Mouse (Mus musculus) gastrocnemius, adult 2 months (tissue): ENCODE data around the gene Gm20388. TPM values are rescaled to one million over a fixed set of nuclear protein-coding genes. Genes with fewer than 3 reads are reported as not detected.
A peak's percentile ranks its signal among the peaks of the same experiment; 100 is the strongest.

Source experiments
- DNase-seq: peaks from one replicate; pipeline ENCODE4 v3.0.0; 2022
- H3K27ac ChIP-seq: fragments of 200-600 bp; 2 replicates; pipeline ENCODE4 v1.8.1; 2022; ENCODE audit warnings: mild to moderate bottlenecking
- H3K4me3 ChIP-seq: fragments of 200-600 bp; 2 replicates; pipeline ENCODE4 v1.8.1; 2022; ENCODE audit warnings: mild to moderate bottlenecking, moderate library complexity
- CTCF ChIP-seq: fragments of 200-600 bp; IDR thresholded peaks from 2 replicates; pipeline ENCODE4 v1.8.1; 2022; ENCODE audit warnings: antibody characterized with exemption, mild to moderate bottlenecking, moderate library complexity
- intact Hi-C: fragments of 180-260 bp; cut with DNase I; formaldehyde crosslinking; loops from one replicate; pipeline ENCODE4 v1.15.1; 2025
- total RNA-seq, 2 experiments: library from RNA; stranded (reverse); gene quantifications; 2 replicates each; pipeline ENCODE4 v1.2.3; 2021

The Gm20388 gene
- total RNA-seq, 2 experiments from 2014 or later: 6.1 to 15.0 TPM

DNA sequence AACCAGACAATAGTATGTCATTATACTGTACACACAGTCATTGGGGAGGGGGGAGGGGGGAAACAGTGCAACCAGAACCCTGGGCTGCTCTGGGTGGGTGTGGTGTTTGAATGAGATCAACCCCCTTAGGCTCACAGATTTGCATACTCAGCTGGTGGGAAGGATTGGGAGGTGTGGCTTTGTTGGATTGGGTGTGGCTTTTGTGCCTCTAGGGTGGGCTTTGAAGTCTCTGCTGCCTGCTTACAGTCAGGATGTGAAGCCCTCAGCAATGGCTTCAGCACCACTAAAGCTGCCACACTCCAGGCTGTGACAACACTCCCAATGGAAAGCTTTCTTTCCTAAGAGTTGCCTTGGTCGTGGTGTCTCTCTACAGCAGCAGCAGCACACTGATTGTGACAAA is 1976.9 kb downstream of the Gm20388 start:
- intact Hi-C loops: no loop called here
- Histone ChIP-seq H3K27ac (no peak overlapping the region), H3K4me3 (no peak overlapping the region)
- DNase-seq: no peak
- TF ChIP-seq CTCF: no peak

DNA sequence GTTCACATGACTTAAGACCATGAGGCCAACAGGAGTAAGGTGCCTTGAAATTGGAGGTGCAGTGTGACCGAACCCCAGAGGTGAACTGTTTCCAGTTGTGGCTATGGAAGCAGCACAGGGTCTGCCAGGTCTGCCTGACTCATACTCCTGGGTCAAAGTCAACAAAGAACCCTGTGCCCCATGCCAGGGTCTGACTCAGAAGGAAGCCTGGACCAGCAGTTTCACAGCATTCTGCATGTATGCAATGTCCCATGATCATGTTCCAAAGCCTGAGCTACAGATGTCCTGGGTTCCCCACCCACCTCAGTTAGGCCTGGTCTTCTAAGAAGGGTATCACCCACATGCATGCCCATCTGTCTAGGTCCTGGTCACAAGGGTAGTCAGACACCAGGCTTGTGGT is 1978.7 kb downstream of the Gm20388 start:
- TF ChIP-seq CTCF: no peak
- no peak for DNase-seq
- Histone ChIP-seq H3K4me3 (no peak overlapping the region), H3K27ac (peak overlapping the region; percentile 83)
- intact Hi-C loops: no loop called here

DNA sequence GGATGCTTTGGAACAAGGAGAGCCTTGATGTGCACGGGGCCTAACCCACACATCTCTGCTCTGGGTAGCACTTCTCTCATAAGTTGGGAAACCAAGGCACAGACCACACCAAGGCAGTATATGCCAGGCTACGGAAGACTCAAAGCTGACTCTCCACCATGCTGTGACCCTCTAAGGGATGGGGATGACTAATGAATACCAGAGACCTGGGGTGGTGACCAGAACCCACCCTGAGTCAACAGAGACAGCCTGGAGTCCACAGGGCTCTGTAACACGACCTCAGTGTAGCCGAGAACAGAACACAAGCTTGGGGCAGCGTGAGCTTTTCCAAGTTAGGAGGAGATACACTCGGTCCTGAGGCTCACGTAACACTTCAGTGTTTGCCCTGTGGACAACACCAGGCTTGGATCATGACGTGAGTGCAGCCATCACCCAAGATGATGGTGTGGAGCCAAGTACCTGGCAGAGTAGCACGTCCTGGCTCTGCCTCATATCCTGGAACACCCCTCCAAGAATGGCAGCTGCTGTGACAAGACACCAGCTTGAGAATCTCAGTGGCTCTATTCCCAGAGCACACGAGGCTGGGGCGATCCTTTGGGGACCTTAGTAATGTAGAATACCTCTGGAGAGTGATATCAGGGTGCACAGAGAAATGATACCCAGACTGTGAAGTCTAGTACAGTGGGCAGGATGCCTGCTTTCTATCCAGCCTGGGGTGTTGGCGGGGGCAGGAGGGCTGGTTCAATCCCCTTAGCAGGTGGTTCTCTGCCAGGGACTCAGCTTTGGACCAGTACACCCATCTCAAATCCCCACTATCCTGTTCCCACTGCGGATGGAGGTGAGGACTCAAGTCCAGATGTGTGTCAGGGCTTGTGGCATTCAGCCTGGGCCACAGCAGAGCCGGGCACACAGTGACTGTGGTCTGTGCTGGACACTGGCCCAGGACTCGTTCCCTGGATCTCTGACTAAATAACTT is 1979.5 kb downstream of the Gm20388 start:
- H3K4me3 ChIP-seq: no peak overlapping the region
- DNase-seq: peak; percentile 91
- peak overlapping the region; percentile 83 for H3K27ac ChIP-seq
- TF ChIP-seq CTCF: no peak
- intact Hi-C loops: no loop called here

DNA sequence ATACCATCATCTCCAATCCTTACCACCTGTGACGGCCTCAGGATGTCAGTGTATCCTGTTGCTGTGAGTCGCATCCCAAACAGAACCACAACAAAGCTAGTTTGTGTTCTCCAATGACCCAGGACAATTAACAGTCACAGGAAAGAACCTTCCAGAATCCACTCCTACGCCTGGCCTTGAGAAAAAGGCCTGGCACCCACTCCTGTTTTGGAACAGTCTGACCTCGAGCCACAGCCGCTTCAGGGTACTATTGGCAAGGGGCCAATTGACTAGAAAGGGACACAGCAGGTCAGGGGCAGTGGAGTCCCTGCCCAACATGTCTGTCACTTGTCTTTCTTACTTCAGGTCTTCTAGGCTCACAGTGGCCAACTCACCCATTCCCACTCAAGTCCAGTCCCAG is 1982.2 kb downstream of the Gm20388 start:
- no peak overlapping the region for H3K27ac ChIP-seq
- TF ChIP-seq CTCF: no peak
- no peak overlapping the region for H3K4me3 ChIP-seq
- intact Hi-C loops: no loop called here
- DNase-seq: no peak

DNA sequence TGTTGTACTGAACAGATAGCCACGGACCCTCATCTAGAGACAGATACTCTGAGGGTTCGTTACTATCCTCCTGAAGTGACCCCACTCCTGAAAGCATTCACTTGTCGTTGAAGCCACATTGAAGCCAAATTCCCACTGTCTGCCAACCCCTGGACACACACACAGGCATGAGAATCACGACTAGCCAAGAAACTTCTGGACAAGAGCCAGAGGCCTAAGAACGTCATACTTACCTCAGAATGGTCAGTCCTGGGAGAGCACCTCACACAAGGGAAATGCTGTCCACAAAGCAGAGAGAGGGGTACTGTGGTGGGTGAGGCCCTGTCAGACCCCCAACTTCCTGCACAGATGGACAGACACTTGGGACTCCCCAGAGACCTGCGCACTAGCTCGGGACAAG is 1985.3 kb downstream of the Gm20388 start:
- intact Hi-C loops: no loop called here
- H3K4me3 ChIP-seq: no peak overlapping the region
- DNase-seq: no peak
- no peak for TF ChIP-seq CTCF
- no peak overlapping the region for H3K27ac ChIP-seq

DNA sequence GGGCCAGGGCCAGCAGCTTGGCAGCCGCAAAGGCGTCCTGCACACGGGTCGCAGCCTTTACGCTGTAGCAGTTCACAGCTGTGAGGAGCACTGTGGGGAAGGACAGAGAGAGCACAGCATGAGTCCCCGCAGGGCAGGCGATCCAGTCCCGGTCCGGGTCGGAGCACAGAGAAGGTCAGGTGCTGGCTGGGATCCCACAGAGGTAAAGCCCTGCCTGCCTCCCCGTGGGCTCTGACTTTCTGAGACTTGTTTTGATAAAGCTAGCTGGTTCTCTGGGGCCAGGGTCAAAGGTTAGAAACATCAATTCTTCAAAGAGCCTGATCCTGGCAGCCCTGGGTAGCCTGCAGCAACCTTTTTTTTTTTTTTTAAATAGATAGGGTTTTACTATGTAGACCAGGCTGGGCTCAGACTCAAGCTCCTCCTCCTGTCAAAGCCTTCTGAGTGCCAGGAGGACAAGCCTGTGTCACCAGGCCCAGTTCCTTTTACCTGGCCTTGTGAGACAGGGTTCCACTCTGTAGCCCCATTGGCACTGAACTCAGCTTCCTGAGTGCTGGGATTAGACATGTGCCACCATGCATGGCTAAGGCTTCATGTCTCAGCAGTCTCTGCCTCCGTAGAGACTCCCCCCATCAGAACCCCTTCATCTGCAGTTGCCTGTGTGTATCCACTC is 1986.0 kb downstream of the Gm20388 start:
- Histone ChIP-seq H3K27ac (no peak overlapping the region), H3K4me3 (no peak overlapping the region)
- no peak for DNase-seq
- intact Hi-C loops: no loop called here
- TF ChIP-seq CTCF: no peak

DNA sequence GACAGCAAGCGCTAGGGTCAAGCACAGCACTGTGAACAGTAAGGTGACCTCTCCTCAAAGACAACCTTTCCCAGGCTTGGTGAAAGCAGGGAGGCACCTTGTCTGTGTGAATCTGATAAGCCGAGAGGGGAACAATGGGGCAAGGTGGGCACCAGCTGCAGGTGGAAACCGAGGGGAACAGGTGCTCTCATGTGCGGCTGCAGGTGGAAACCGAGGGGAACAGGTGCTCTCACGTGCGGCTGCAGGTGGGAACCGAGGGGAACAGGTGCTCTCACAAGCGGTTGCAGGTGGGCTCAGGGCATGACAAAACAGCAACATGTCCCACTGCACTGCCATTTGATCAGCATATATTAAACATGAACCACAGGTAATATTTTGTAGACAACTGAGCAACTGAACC is 1986.6 kb downstream of the Gm20388 start:
- intact Hi-C loops: no loop called here
- H3K27ac ChIP-seq: no peak overlapping the region
- no peak for TF ChIP-seq CTCF
- DNase-seq: no peak
- H3K4me3 ChIP-seq: no peak overlapping the region

DNA sequence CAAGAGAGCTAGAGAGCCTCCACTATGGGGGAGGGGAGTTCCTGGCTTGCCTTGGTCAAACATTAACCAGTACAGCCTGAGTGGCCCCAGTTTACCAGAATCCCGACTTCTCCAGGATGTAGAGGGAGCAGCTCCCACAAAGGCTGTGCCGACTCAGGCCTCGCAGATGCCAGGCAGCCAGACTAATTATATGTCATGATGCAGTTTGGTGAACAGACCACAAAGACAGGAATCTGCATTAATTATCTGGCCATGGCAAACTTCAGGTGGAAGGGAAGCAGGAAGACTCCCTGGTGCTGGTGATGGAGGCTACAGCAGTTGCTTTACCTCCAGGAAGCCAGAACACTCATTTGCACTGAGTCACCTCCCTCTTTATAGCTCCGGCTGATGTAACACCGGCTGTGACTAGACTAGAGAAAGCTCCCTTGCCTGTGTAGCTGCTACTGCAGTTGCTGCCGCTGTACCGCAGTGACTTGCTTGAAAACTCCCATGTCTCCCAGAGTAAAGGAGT is 1987.3 kb downstream of the Gm20388 start:
- Histone ChIP-seq H3K27ac (peak overlapping the region; percentile 75), H3K4me3 (peak overlapping the region; percentile 42)
- peak; percentile 37 for DNase-seq
- intact Hi-C loops: no loop called here
- TF ChIP-seq CTCF: no peak

DNA sequence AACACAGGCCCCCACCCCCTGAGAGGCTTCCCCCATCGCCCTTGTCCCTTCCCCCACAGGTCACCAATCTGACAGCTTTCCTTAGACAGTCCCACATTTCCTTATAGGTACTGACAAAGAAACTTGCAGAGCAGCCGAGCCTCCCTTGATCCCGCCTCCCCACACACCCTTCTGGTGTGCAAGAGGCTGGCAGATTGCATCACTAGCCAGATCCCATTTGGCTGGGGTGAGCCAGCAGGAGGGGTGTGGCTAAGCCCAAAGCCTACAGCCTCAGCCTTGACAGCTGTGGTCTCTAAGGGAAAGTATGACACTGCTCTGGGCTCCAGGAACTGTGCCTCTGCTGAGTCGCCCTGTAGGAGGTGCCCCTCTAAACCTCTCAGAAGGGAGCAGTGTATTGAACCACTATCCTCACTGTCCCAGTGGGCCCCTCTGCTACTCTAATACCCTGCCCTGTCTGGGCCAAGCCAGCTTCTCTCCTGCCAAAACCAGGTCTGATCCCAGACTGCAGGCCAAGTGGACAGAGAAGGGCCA is 1987.8 kb downstream of the Gm20388 start:
- Histone ChIP-seq H3K27ac (peak overlapping the region; percentile 75), H3K4me3 (peak overlapping the region; percentile 42)
- peak; percentile 89 for DNase-seq
- TF ChIP-seq CTCF: peak; percentile 18; the same call in 1 of the 2 replicates
- intact Hi-C loops: no loop called here

DNA sequence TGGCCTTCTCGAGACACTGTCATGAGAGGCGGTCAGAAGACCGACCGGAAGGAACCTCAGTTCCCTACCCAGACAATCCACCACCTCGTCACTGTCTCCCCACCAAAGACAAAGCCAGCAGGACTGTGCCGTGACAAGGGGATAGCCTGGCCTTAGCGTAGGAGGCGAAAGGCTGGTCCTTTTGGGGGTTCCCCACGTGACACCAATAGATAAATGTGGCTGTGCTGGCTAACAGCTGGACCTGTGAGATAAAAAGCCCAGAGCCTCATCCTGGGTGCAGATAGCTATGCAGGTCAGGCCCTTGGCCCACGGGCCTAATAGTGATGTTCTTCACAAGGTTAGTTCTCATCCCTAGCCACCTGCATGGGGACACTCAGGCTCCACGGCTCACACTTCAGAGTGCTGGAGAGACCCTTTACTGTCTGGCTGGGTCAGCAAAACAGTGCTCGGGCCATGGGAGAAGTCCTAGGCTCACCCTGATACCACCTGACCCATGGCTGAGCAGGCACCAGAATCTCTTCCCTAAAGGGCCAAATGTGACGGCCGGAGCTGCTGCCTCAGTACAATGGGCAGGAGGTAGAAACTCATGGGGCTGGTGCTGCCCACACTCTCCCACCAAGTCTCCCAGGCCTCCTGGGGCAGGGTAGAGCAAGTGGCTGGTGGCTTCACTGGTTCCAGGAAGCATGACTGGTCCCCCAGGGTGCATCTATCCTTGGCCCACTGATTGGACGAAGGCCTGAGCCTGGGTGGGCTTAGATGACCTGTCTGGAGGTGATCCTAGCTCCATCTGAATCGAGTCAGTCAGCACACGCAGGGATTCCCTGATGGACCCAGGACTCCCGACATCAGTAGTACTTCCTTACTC is 1988.8 kb downstream of the Gm20388 start:
- no peak for DNase-seq
- no peak overlapping the region for H3K4me3 ChIP-seq
- intact Hi-C loops: no loop called here
- no peak for TF ChIP-seq CTCF
- peak overlapping the region; percentile 75 for H3K27ac ChIP-seq

DNA sequence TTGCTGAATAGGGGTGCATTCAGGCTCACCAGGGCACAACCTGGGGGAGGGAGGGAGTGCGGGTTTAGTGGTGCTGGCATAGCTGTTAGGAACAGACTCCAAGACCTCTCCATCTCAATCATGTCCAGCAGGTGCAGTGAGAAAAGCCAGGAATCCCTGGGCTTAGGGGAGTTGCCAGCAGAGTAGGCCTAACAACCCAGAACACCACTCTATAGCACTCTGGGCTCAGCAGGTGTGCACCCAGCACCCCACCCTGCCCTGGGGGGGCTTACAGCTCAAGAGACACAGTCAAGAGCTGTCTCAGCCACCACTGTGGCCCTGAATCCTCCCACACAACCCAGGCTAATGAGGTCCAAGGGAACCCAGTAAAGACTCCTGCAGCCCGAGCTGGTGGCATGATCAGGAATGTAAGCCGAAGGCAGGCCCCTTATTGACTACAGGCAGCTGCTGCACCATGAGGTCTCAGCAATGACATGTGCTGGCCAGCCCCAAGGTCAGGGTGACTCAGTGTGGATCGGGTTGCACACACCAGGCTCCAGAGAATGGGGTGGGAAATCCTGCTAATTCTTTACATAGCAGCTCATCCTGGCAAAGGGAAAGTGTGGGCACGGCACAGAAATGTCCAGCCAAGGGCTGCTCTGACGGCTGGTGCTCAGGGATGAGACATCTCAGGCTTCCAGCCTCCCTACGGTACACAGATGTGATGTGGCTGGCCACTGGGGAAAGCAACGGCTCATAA is 1991.0 kb downstream of the Gm20388 start:
- Histone ChIP-seq H3K4me3 (no peak overlapping the region), H3K27ac (peak overlapping the region; percentile 75)
- intact Hi-C loops: no loop called here
- TF ChIP-seq CTCF: no peak
- DNase-seq: peak; percentile 67
